Mouse (Mus musculus) kidney, postnatal 0 days (tissue): ENCODE measurements around the gene Sirt2. TPM values are rescaled to one million over a fixed set of nuclear protein-coding genes. Genes with fewer than 3 reads are reported as not detected.

Experiments used
- ATAC-seq: fragments of 200-750 bp; cut with Nextera tagmentation; replicated peaks from 2 replicates; pipeline ENCODE4 v1.8.0; 2017; ENCODE audit warnings: low read depth, moderate number of reproducible peaks, moderate TSS enrichment, moderate library complexity; ENCODE audit not compliant: low FRiP score
- DNase-seq: peaks from one replicate; pipeline ENCODE4 v3.0.0-alpha.2; 2016; ENCODE audit warnings: low spot score
- H3K27ac ChIP-seq: fragments of 300-500 bp; sonication (generic); 2 replicates; pipeline ENCODE4 v1.5.1; 2014; ENCODE audit warnings: mild to moderate bottlenecking
- H3K27me3 ChIP-seq: fragments of 300-500 bp; sonication (generic); 2 replicates; pipeline ENCODE4 v1.6.1; 2014; ENCODE audit warnings: low read length, mixed read lengths; ENCODE audit not compliant: insufficient read depth
- H3K36me3 ChIP-seq: fragments of 300-500 bp; sonication (generic); 2 replicates; pipeline ENCODE4 v1.6.1; 2014; ENCODE audit warnings: low read length, mixed read lengths; ENCODE audit not compliant: insufficient read depth
- H3K4me1 ChIP-seq: fragments of 300-500 bp; sonication (generic); replicated peaks from 2 replicates; pipeline ENCODE4 v1.6.1; 2014; ENCODE audit warnings: antibody characterized with exemption, low read length, mixed read lengths; ENCODE audit not compliant: insufficient read depth
- H3K4me2 ChIP-seq: fragments of 300-500 bp; sonication (generic); 2 replicates; pipeline ENCODE4 v1.6.1; 2014; ENCODE audit warnings: mild to moderate bottlenecking, low read length, moderate library complexity, mixed read lengths
- H3K4me3 ChIP-seq: fragments of 300-500 bp; sonication (generic); replicated peaks from 2 replicates; pipeline ENCODE4 v1.5.1; 2014; ENCODE audit warnings: low read depth, low read length
- H3K9ac ChIP-seq: fragments of 300-500 bp; sonication (generic); 2 replicates; pipeline ENCODE4 v1.6.1; 2014; ENCODE audit warnings: low read depth, low read length
- H3K9me3 ChIP-seq: fragments of 300-500 bp; sonication (generic); replicated peaks from 2 replicates; pipeline ENCODE4 v1.6.1; 2016; ENCODE audit warnings: low read length, inconsistent platforms, mixed read lengths
- CTCF ChIP-seq: IDR thresholded peaks from 2 replicates; pipeline ENCODE4 v1.5.1; 2016; ENCODE audit warnings: antibody characterized with exemption, low read depth, mild to moderate bottlenecking, moderate library complexity
- WGBS: fragments of 180-500 bp; shearing (Covaris S2); extraction: QIAGEN DNeasy Blood & Tissue Kit; methylation state at CpG from one replicate; pipeline ENCODE4 v1.1.7; 2014; 5-methylcytosine and 5-hydroxymethylcytosine counted together
- polyA plus RNA-seq: library from polyadenylated mRNA; unstranded; fragments of >200 nt; fragmentation: Nextera tagmentation; extraction: Ambion mirVana; gene quantifications from 2 replicates; pipeline ENCODE4 v1.2.1, GENCODE M21; 2015

Gene Sirt2
- polyA plus RNA-seq, 1 experiment from 2014 or later, result 54.1 TPM

GRCm38 (mm10) chr7:28770309-28770708 is 3.8 kb downstream of the Sirt2 start:
- ATAC-seq (no peak), DNase-seq (no peak)
- no peak for TF ChIP-seq CTCF
- WGBS, result 91% methylated on average over 3 of the region's 3 CpGs
- Histone ChIP-seq H3K27ac (no peak overlapping the region), H3K9me3 (no peaks in the 10 kb centered on the region), H3K4me1 (peaks cover 9% of the 10 kb centered on the region; the same call in 1 of the 2 replicates), H3K4me2 (no peak overlapping the region), H3K4me3 (no peak overlapping the region), H3K36me3 (no peaks in the 10 kb centered on the region; the same call in 1 of the 2 replicates), H3K27me3 (no peaks in the 10 kb centered on the region), H3K9ac (no peak overlapping the region)

GRCm38 (mm10) chr7:28771867-28772266 is 5.3 kb downstream of the Sirt2 start:
- 84% methylated on average over 11 of the region's 11 CpGs for WGBS

GRCm38 (mm10) chr7:28773163-28773562 is 6.6 kb downstream of the Sirt2 start:
- no peak for DNase-seq
- Histone ChIP-seq H3K4me3 (no peak overlapping the region), H3K4me1 (no peaks in the 10 kb centered on the region), H3K9ac (no peak overlapping the region), H3K36me3 (no peaks in the 10 kb centered on the region; the same call in 1 of the 2 replicates), H3K27ac (no peak overlapping the region), H3K4me2 (no peak overlapping the region), H3K9me3 (no peaks in the 10 kb centered on the region), H3K27me3 (no peaks in the 10 kb centered on the region)
- WGBS, result 38% methylated on average over 3 of the region's 3 CpGs
- no peak for ATAC-seq
- TF ChIP-seq CTCF, result no peak

More at GRCm38 (mm10) chr7:28771867-28772266, 5.3 kb downstream of the Sirt2 start:
- no peaks in the 10 kb centered on the region for H3K9me3 ChIP-seq
- no peak overlapping the region for H3K9ac ChIP-seq
- TF ChIP-seq CTCF, result no peak
- no peaks in the 10 kb centered on the region for H3K27me3 ChIP-seq
- DNase-seq, result no peak
- H3K4me2 ChIP-seq, result no peak overlapping the region
- ATAC-seq, result no peak
- no peak overlapping the region for H3K4me3 ChIP-seq
- no peaks in the 10 kb centered on the region; the same call in 1 of the 2 replicates for H3K36me3 ChIP-seq
- H3K4me1 ChIP-seq, result 0 out of 2 replicates have a peak, but pooled peaks cover 4% of the 10 kb centered on the region
- H3K27ac ChIP-seq, result no peak overlapping the region

GRCm38 (mm10) chr7:28774164-28774563 is 7.6 kb downstream of the Sirt2 start:
- no peak overlapping the region for H3K4me2 ChIP-seq
- ATAC-seq (no peak), DNase-seq (no peak)
- no peak overlapping the region for H3K27ac ChIP-seq
- H3K9ac ChIP-seq, result no peak overlapping the region
- WGBS, result 63% methylated on average over 12 of the region's 12 CpGs
- H3K27me3 ChIP-seq, result no peaks in the 10 kb centered on the region
- no peak for TF ChIP-seq CTCF
- H3K4me1 ChIP-seq, result no peaks in the 10 kb centered on the region
- peaks cover 4% of the 10 kb centered on the region for H3K36me3 ChIP-seq
- no peak overlapping the region for H3K4me3 ChIP-seq
- H3K9me3 ChIP-seq, result no peaks in the 10 kb centered on the region

GRCm38 (mm10) chr7:28775129-28775528 is 8.6 kb downstream of the Sirt2 start:
- H3K4me2 ChIP-seq, result no peak overlapping the region
- ATAC-seq, result no peak
- DNase-seq, result no peak
- H3K4me1 ChIP-seq, result no peaks in the 10 kb centered on the region
- peaks cover 4% of the 10 kb centered on the region for H3K36me3 ChIP-seq
- H3K27me3 ChIP-seq, result no peaks in the 10 kb centered on the region
- 94% methylated on average over 7 of the region's 7 CpGs for WGBS
- H3K27ac ChIP-seq, result no peak overlapping the region
- H3K4me3 ChIP-seq, result no peak overlapping the region
- no peaks in the 10 kb centered on the region for H3K9me3 ChIP-seq
- no peak for TF ChIP-seq CTCF
- H3K9ac ChIP-seq, result no peak overlapping the region

- ATAC-seq (no peak), DNase-seq (no peak)
- Histone ChIP-seq H3K27me3 (no peaks in the 10 kb centered on the region), H3K36me3 (peaks cover 4% of the 10 kb centered on the region), H3K9ac (no peak overlapping the region), H3K9me3 (no peaks in the 10 kb centered on the region), H3K4me1 (no peaks in the 10 kb centered on the region), H3K4me3 (no peak overlapping the region), H3K27ac (no peak overlapping the region), H3K4me2 (no peak overlapping the region)
- TF ChIP-seq CTCF, result no peak
- WGBS, result 83% methylated on average over 9 of the region's 9 CpGs
These were observed 12.3 kb downstream of the Sirt2 start for GRCm38 (mm10) chr7:28778825-28779224.
